Mouse (Mus musculus) heart, adult 2 months (tissue): ENCODE measurements around the gene Adamts7. TPM values are rescaled to one million over a fixed set of nuclear protein-coding genes. Genes with fewer than 3 reads are reported as not detected.

Experiments used
- DNase-seq, 2 experiments: peaks; one replicate each; pipeline ENCODE4 v3.0.0; 2021
- H3K27ac ChIP-seq: fragments of 200-600 bp; 2 replicates; pipeline ENCODE4 v1.8.1; 2022
- H3K27me3 ChIP-seq: fragments of 200-500 bp; 2 replicates; pipeline ENCODE4 v1.6.1; 2012; ENCODE audit warnings: mild to moderate bottlenecking, low read length, inconsistent platforms, mixed read lengths; ENCODE audit not compliant: control insufficient read depth, insufficient read depth
- H3K36me3 ChIP-seq: fragments of 200-500 bp; 2 replicates; pipeline ENCODE4 v1.6.1; 2012; ENCODE audit warnings: low read length, inconsistent platforms; ENCODE audit not compliant: control insufficient read depth, insufficient read depth
- H3K4me1 ChIP-seq: fragments of 200-500 bp; 2 replicates; pipeline ENCODE4 v1.6.1; 2011; ENCODE audit warnings: low read length; ENCODE audit not compliant: control insufficient read depth, insufficient read depth
- H3K4me3 ChIP-seq: fragments of 200-600 bp; 2 replicates; pipeline ENCODE4 v1.8.1; 2022
- H3K79me2 ChIP-seq: fragments of 200-500 bp; replicated peaks from 2 replicates; pipeline ENCODE4 v1.6.1; 2012; ENCODE audit warnings: mild to moderate bottlenecking, inconsistent platforms, low read length, moderate library complexity, mixed read lengths; ENCODE audit not compliant: control insufficient read depth, insufficient read depth
- H3K9ac ChIP-seq: fragments of 200-500 bp; 2 replicates; pipeline ENCODE4 v1.6.1; 2012; ENCODE audit warnings: low read depth, mild to moderate bottlenecking, control low read depth, inconsistent platforms, low read length, mixed read lengths
- CTCF ChIP-seq: fragments of 200-600 bp; IDR thresholded peaks from 2 replicates; pipeline ENCODE4 v1.8.1; 2022; ENCODE audit warnings: antibody characterized with exemption, mild to moderate bottlenecking, moderate library complexity
- EP300 ChIP-seq: fragments of 200-500 bp; IDR thresholded peaks from 2 replicates; pipeline ENCODE4 v1.6.1; 2011; ENCODE audit warnings: low read depth, low read length, control low read depth; ENCODE audit not compliant: insufficient read depth
- POLR2A ChIP-seq: fragments of 200-500 bp; IDR thresholded peaks from 2 replicates; pipeline ENCODE4 v1.6.1; 2011; ENCODE audit warnings: mild to moderate bottlenecking, low read depth, low read length, control low read depth; ENCODE audit not compliant: insufficient read depth
- WGBS: fragments of 180-500 bp; shearing (Covaris S2); methylation state at CpG from one replicate; pipeline ENCODE4 v1.1.7; 2018; 5-methylcytosine and 5-hydroxymethylcytosine counted together
- intact Hi-C: fragments of 180-260 bp; cut with DNase I; formaldehyde crosslinking; loops from one replicate; pipeline ENCODE4 v1.15.1; 2025
- polyA plus RNA-seq: library from polyadenylated mRNA; depleted of rRNA; stranded (reverse); fragments of >200 nt; gene quantifications from 2 replicates; pipeline ENCODE4 v1.2.3, GENCODE M21; 2012
- total RNA-seq, 2 experiments: library from RNA; stranded (reverse); gene quantifications; 2 replicates each; pipeline ENCODE4 v1.2.3; 2021

The Adamts7 gene
- total and polyA plus RNA-seq, 3 experiments = 11.8 to 36.3 (median 14.5) TPM

DNA sequence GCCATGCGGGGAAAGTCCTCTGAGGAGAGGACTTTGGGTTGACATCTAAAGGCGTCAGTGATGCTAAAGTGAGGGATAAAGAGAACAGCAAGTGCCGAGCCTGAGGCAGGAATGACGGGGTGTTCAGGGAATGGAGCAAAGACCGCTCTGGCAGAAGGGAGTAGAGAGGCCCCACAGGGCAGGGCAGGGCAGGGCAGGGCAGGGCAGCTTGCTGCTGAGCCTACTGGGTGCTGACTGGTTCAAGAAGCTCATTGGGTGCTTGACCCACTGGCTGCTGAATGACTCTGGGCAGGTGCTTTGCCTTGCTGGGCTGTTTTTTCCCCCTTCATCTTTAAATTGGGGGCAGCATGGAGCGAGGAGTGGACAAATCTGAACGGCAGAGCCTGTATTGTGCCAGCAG, 33.4 kb downstream of the Adamts7 start:
- Histone ChIP-seq H3K4me3 (no peak overlapping the region), H3K79me2 (no peaks in the 10 kb centered on the region), H3K4me1 (peaks cover 17% of the 10 kb centered on the region), H3K36me3 (no peaks in the 10 kb centered on the region), H3K9ac (no peak overlapping the region), H3K27me3 (no peaks in the 10 kb centered on the region), H3K27ac (no peak overlapping the region)
- intact Hi-C loops = loop anchor here (2.0 to 5.0 kb wide), 3 partner anchors 33 to 84 kb away; partner anchors contain the start of genes Adamts7 and Morf4l1
- TF ChIP-seq EP300 = no peak
- TF ChIP-seq CTCF = no peak
- TF ChIP-seq POLR2A = no peak
- DNase-seq = no peak
- WGBS = 82% methylated on average over 7 of the region's 7 CpGs

DNA sequence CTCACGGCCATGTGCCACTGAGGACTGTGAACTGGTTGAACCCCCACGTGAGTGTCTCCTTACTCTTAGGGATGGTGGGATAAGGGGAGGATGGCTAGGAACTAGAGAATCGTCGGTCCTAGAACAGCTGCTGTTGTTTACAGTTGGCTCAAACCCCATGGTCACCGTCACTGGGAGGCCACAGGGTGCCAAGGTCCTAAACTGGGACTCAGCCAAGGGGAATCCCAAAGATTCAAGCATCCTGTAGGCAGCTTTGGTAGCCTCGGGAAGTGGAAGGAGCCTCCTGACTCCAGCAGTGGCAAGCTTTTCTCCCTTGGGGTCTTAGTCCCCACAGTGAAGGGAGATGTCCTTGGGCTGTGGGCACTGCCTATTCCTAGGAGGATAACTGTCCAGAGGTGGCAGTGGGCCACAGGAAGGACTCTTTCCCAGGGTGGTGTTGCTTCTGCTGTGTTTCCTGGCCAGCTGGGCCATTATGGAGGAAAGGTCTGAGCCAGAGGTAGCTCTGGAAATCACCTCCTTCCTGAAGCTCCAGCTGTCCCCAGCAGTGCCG, 34.3 kb downstream of the Adamts7 start:
- no peak overlapping the region for H3K4me3 ChIP-seq
- 28% methylated on average over 7 of the region's 7 CpGs for WGBS
- TF ChIP-seq EP300 = no peak
- no peak for TF ChIP-seq POLR2A
- TF ChIP-seq CTCF = no peak
- H3K79me2 ChIP-seq = no peaks in the 10 kb centered on the region
- intact Hi-C loops = loop anchor here (2.0 to 5.0 kb wide), 3 partner anchors 34 to 85 kb away; partner anchors contain the start of genes Adamts7 and Morf4l1
- H3K36me3 ChIP-seq = no peaks in the 10 kb centered on the region
- no peaks in the 10 kb centered on the region for H3K27me3 ChIP-seq
- H3K27ac ChIP-seq = peak overlapping the region; percentile 86
- H3K9ac ChIP-seq = no peak overlapping the region
- DNase-seq = peak in 1 of 2 experiments; percentile 45
- H3K4me1 ChIP-seq = peaks cover 17% of the 10 kb centered on the region

DNA sequence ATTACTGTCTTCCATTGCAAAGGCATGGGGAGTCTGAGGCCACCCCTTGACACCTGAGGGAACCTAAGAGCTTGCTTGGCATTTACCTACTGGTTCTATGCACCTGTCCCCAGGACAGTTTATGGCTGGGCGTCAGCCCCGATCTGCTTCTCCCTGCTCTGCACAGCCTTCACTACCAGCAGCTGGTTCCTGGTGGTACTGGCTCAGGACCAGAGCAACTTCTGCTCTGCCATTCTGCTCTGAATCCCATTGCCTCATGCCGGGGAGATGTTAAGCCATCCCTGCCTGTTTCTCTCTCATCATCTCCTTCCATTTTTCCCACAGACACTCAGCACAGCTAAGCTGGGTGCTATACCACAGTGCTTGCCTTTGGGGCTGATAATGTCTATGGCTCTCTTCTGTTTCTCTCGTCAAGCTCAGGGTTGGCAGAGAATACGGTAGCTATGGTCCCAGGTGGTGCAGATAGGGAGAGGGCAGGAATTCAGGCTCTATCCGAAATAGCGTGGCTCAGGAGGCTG, 35.1 kb downstream of the Adamts7 start:
- intact Hi-C loops = loop anchor here (1.0 to 5.0 kb wide), 4 partner anchors 28 to 86 kb away; partner anchors contain the start of genes Adamts7 and Morf4l1
- H3K27me3 ChIP-seq = no peaks in the 10 kb centered on the region
- H3K9ac ChIP-seq = no peak overlapping the region
- TF ChIP-seq POLR2A = no peak
- no peak for TF ChIP-seq CTCF
- TF ChIP-seq EP300 = no peak
- peak in 1 of 2 experiments; percentile 11 for DNase-seq
- peak overlapping the region; percentile 36; the same call in 1 of the 2 replicates for H3K4me3 ChIP-seq
- H3K79me2 ChIP-seq = no peaks in the 10 kb centered on the region
- WGBS = 37% methylated on average over 7 of the region's 7 CpGs
- H3K27ac ChIP-seq = peak overlapping the region; percentile 86
- no peaks in the 10 kb centered on the region for H3K36me3 ChIP-seq
- peaks cover 17% of the 10 kb centered on the region for H3K4me1 ChIP-seq

GRCm38 (mm10) chr9:90198531-90199449, 35.9 kb downstream of the Adamts7 start:
- WGBS = 19% methylated on average over 10 of the region's 10 CpGs
- Histone ChIP-seq H3K79me2 (no peaks in the 10 kb centered on the region), H3K36me3 (no peaks in the 10 kb centered on the region), H3K4me1 (peaks cover 17% of the 10 kb centered on the region), H3K4me3 (peak overlapping the region; percentile 36; the same call in 1 of the 2 replicates), H3K27me3 (no peaks in the 10 kb centered on the region), H3K9ac (peak overlapping the region; percentile 17), H3K27ac (peak overlapping the region; percentile 86)
- peak; percentile 87 to 90 for DNase-seq
- TF ChIP-seq CTCF (peak; percentile 59), EP300 (peak; percentile 87), POLR2A (peak; percentile 21; the same call in 1 of the 2 replicates)
- intact Hi-C loops = loop anchor here (1.0 to 5.0 kb wide), 3 partner anchors 28 to 86 kb away; partner anchors contain the start of gene Morf4l1

GRCm38 (mm10) chr9:90199611-90200010, 36.7 kb downstream of the Adamts7 start:
- no peaks in the 10 kb centered on the region for H3K79me2 ChIP-seq
- 91% methylated on average over 18 of the region's 18 CpGs for WGBS
- TF ChIP-seq CTCF (no peak), EP300 (no peak), POLR2A (no peak)
- peaks cover 17% of the 10 kb centered on the region for H3K4me1 ChIP-seq
- no peak overlapping the region for H3K9ac ChIP-seq
- no peaks in the 10 kb centered on the region for H3K36me3 ChIP-seq
- H3K4me3 ChIP-seq = no peak overlapping the region
- intact Hi-C loops = loop anchor here (5.0 to 10.0 kb wide), 3 partner anchors 72 to 485 kb away; partner anchors contain the start of gene Morf4l1
- no peaks in the 10 kb centered on the region for H3K27me3 ChIP-seq
- DNase-seq = no peak
- H3K27ac ChIP-seq = peak overlapping the region; percentile 86
